Mouse (Mus musculus) E14TG2a.4 (cell line): ENCODE measurements at regions not wholly inside any gene's neighbourhood (a gene's known extent, or its start where the extent isn't known, plus 50 kb on each side); places are given as distances from the start of the nearest gene placed in this dataset.

Experiments used
- CTCF ChIP-seq: conservative IDR thresholded peaks from 2 replicates; pipeline ENCODE4 v1.5.1; 2014; ENCODE audit warnings: low read length
- NANOG ChIP-seq: IDR thresholded peaks from 2 replicates; pipeline ENCODE4 v1.6.1; 2014; ENCODE audit warnings: borderline replicate concordance, low read length, mixed read lengths
- POU5F1 ChIP-seq: IDR thresholded peaks from 2 replicates; pipeline ENCODE4 v1.6.1; 2014; ENCODE audit warnings: low read length, borderline replicate concordance

- TF ChIP-seq CTCF (no peak), NANOG (no peak), POU5F1 (no peak)
Observed at GRCm38 (mm10) chr9:52255692-52256091, 87.3 kb upstream of the Zc3h12c start.
